Mouse (Mus musculus): Measurements from ENCODE around the gene Abraxas1.
A peak's percentile ranks its signal among the peaks of the same experiment; 100 is the strongest.

The Abraxas1 gene

GRCm38 (mm10) chr5:100821375-100821774 is 610 bp upstream of the Abraxas1 start:
- no peak for DNase-seq

GRCm38 (mm10) chr5:100819568-100820480 is 941 bp downstream of the Abraxas1 start:
- no peak for DNase-seq

DNA sequence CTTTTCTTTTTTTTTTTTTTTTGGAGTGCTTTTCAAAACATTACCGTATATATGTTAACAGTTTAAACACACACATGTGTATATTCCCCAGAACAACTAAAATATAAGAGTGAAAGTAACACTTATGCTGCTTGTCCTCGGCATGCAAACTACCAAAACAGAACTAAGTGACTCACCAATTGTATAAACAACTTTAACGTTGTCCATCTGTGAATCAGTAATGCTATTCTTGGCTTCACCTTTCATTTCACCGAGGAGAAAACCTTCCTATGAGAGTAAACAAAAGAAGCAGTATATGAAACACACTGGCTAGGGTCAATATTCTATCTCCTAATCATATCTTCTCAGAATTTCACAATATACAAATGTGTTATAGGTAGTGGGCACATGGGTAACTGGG is 2.4 kb downstream of the Abraxas1 start:
- no peak for DNase-seq

- DNase-seq: peak; percentile 91
Measured at GRCm38 (mm10) chr5:100798165-100798860, 22.5 kb downstream of the Abraxas1 start, which contains the start of the genes Helq and Mrps18c. Helq (minus strand) TSS chr5:100798598. Mrps18c (plus strand) TSS chr5:100798627.

- DNase-seq: no peak
Measured at GRCm38 (mm10) chr5:100794084-100794483, 26.7 kb downstream of the Abraxas1 start.

- DNase-seq: no peak
Measured at GRCm38 (mm10) chr5:100792261-100792660, 28.5 kb downstream of the Abraxas1 start.

DNA sequence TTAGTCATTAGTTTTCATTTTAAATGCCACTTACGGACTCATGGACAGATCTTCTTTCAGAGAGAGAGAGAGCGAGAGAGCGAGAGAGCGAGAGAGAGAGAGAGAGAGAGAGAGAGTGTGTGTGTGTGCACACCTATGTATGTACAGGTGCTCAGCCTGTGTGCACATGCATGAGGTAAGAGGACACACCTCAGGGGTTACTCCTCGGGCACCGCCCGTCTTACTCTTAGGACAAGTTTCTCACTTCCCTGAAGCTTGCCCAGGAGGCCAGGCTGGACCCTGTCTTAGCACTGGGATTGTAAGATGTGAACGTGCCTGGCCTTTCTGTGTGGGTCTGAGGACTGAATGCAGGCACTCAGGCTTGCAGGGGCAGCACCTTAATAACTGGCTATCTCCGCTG is 33.2 kb downstream of the Abraxas1 start:
- no peak for DNase-seq

- DNase-seq: no peak
Measured at GRCm38 (mm10) chr5:100779002-100779401, 41.8 kb downstream of the Abraxas1 start.

GRCm38 (mm10) chr5:100776900-100777299 is 43.9 kb downstream of the Abraxas1 start:
- DNase-seq: no peak

DNA sequence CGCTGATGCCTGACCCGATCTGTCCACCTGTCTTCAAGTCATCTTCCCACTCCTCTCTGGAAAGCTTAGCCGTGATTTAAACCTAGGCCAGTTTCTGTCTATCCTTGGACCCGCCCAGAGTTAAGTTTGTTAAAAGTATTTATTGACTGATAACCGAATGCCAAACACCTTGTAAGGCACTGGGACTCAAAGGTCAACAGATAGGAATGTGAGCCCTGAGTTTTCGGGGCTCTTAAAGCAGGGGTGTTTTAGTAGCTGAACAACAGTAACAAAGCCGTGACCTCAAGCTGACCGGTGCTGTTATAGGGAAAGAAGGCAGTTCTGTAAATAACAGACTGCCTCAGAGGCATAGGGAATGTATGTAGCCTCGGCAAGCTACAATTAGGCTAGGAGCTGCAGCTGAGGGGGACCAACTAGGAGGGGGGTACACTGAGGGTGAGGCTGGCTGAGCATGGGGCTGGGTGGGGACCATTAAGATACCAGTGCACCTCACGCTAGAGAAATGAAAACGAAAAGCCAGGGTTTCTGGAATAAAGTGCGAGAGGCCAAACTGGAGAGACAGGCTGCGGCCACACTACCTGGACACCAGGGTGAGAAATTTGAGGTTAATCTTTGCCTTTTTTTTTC is 44.9 kb downstream of the Abraxas1 start:
- DNase-seq: no peak

- DNase-seq: no peak
Measured at GRCm38 (mm10) chr5:100771575-100771974, 49.2 kb downstream of the Abraxas1 start.

- no peak for DNase-seq
Measured at GRCm38 (mm10) chr5:100766026-100766425, 54.7 kb downstream of the Abraxas1 start.

GRCm38 (mm10) chr5:100761736-100762135 is 59.0 kb downstream of the Abraxas1 start:
- no peak for DNase-seq

GRCm38 (mm10) chr5:100760049-100760663 is 60.6 kb downstream of the Abraxas1 start:
- DNase-seq: no peak

- DNase-seq: no peak
Measured at GRCm38 (mm10) chr5:100758121-100758520, 62.6 kb downstream of the Abraxas1 start.
